Mouse (Mus musculus) erythroblast, embryonic 14.5 days (primary cell): ENCODE measurements at regions not wholly inside any gene's neighbourhood (a gene's known extent, or its start where the extent isn't known, plus 50 kb on each side); places are given as distances from the start of the nearest gene placed in this dataset.

Experiments used
- H3K27me3 ChIP-seq: 2 replicates; pipeline ENCODE4 v1.6.1; 2012; ENCODE audit warnings: inconsistent platforms; ENCODE audit not compliant: control insufficient read depth
- H3K36me3 ChIP-seq: 2 replicates; pipeline ENCODE4 v1.6.1; 2012; ENCODE audit warnings: mild to moderate bottlenecking, inconsistent platforms; ENCODE audit not compliant: control insufficient read depth
- H3K4me1 ChIP-seq: 2 replicates; pipeline ENCODE4 v1.6.1; 2012; ENCODE audit warnings: inconsistent platforms; ENCODE audit not compliant: control insufficient read depth
- H3K4me3 ChIP-seq: replicated peaks from 2 replicates; pipeline ENCODE3; 2012; ENCODE audit warnings: moderate library complexity, mild to moderate bottlenecking, inconsistent platforms
- H3K9me3 ChIP-seq: 2 replicates; pipeline ENCODE4 v1.6.1; 2012; ENCODE audit warnings: low read length, inconsistent platforms, mixed read lengths; ENCODE audit not compliant: control insufficient read depth
- GATA1 ChIP-seq: IDR thresholded peaks from 2 replicates; pipeline ENCODE4 v1.6.1; 2012; ENCODE audit warnings: low read length, inconsistent platforms, mixed read lengths
- TAL1 ChIP-seq: IDR thresholded peaks from 3 replicates; pipeline ENCODE4 v1.6.1; 2012; ENCODE audit warnings: low read length, inconsistent platforms, mixed read lengths

GRCm38 (mm10) chr15:62218346-62219080 lies 1295.7 kb upstream of the A1bg start:
- H3K36me3 ChIP-seq: peaks cover 25% of the 10 kb centered on the region

GRCm38 (mm10) chr15:62216688-62217477 lies 1294.1 kb upstream of the A1bg start:
- Histone ChIP-seq H3K4me1 (peaks cover 87% of the 10 kb centered on the region), H3K27me3 (no peaks in the 10 kb centered on the region), H3K9me3 (peaks cover 17% of the 10 kb centered on the region), H3K36me3 (peaks cover 25% of the 10 kb centered on the region), H3K4me3 (no peak overlapping the region)
- TF ChIP-seq GATA1 (no peak), TAL1 (no peak)

More at GRCm38 (mm10) chr15:62218346-62219080, 1295.7 kb upstream of the A1bg start:
- peaks cover 90% of the 10 kb centered on the region for H3K4me1 ChIP-seq
- H3K4me3 ChIP-seq: no peak overlapping the region
- no peak for TF ChIP-seq GATA1
- TF ChIP-seq TAL1: no peak
- peaks cover 17% of the 10 kb centered on the region for H3K9me3 ChIP-seq
- H3K27me3 ChIP-seq: no peaks in the 10 kb centered on the region

DNA sequence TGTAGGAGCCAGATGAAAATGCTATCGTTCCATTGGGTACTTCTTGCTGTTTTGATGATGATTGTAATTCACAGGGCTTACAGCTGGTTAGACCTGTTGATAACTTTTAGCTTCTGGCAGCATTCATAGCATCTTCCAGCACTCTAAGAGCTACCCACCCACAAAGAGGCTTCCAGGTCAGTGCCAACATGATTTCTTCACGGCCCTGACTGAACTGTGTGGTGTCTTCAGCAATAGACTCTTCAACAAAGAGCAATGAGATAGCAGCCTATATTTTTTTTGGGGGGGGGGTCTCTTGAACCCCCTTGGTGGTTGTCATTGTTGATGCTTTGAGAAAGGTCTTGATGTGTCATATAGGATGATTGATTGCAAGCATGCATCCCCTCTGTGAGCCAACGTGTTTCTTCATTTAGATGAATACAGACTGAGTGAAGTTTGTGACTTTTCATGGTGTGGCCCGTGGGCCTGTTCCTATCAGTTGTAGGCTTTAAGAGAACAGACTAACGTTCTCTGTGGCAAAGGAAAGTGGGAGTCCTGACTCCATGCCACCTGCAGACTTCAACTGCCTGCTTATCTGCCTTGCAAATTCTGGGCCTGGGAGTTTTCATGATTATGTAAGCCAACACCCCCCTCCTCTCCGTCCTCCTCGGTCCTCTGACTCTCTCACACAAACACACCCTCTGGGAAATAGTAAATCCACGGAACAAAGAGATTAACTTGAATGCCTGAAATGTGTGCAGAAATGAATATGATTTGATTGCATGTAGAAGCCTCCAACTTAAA lies 1293.0 kb upstream of the A1bg start:
- Histone ChIP-seq H3K4me3 (no peak overlapping the region), H3K36me3 (peaks cover 25% of the 10 kb centered on the region), H3K9me3 (peaks cover 17% of the 10 kb centered on the region), H3K4me1 (peaks cover 80% of the 10 kb centered on the region), H3K27me3 (no peaks in the 10 kb centered on the region)
- no peak for TF ChIP-seq TAL1
- no peak for TF ChIP-seq GATA1

- Histone ChIP-seq H3K36me3 (peaks cover 22% of the 10 kb centered on the region), H3K4me3 (no peak overlapping the region), H3K9me3 (peaks cover 14% of the 10 kb centered on the region), H3K4me1 (peaks cover 77% of the 10 kb centered on the region), H3K27me3 (no peaks in the 10 kb centered on the region)
- TF ChIP-seq TAL1: no peak
- no peak for TF ChIP-seq GATA1
Measured at GRCm38 (mm10) chr15:62214300-62214699, 1291.5 kb upstream of the A1bg start.

DNA sequence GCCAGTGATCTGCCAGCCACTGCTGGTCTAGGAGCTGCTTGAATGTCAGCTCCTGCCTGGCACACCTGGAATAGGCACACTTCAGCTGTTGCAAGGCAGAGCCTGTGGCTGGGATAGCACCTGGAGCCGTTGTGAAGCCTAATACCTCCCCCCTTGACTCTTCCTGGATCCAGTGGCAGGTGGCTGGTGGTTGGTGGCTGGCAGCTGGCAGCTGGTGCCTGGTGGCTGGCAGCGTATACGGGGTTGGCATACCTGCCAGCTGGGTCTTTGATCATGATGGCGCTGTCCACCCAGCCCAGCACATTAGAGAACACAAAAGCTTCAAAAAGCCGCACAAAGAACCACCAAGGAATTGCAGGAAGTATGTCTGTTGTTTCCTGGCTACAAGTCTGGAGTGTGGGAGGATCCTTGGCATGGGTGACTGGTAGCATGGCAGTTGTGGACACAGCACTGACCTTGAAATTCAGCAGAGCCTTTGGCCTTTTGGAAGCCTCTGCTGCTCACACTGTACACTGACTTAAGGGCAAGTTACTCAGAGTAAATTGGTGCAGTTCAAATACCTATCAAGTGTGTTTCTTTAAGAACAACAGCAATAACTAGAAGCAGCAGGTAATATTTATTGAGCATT lies 1289.6 kb upstream of the A1bg start:
- TF ChIP-seq GATA1: no peak
- no peak for TF ChIP-seq TAL1
- H3K4me1 ChIP-seq: peaks cover 74% of the 10 kb centered on the region

DNA sequence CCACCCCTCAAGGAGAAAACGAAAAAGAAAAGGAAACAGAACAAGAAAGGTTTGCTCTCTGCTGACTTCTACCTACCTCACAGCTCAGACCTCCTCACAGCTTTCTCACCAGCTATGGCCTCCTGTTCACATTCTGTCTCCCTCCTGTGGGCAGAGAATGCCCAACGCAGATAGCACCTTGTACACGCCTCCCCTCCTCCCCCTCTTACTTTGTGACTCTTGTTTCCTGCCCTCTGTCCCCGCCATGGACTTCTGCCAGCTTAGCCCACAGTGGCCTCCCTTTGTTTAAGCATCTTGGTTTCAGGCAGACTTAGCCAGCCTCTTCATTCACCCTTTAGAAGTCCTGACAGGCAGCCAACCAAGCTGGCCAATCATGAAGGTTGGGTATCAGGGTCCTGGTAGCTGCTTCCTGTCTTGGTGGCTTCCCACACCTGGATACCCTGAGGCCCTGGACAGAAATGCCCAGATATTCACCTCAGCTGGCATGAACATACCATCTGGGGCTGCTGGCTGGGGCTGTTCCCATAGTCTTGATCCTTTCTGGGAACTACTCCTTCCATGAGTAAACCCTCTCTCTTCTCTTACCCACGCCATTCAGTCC lies 1287.2 kb upstream of the A1bg start:
- no peak for TF ChIP-seq TAL1
- Histone ChIP-seq H3K36me3 (peaks cover 19% of the 10 kb centered on the region), H3K4me3 (no peak overlapping the region), H3K27me3 (no peaks in the 10 kb centered on the region), H3K9me3 (no peaks in the 10 kb centered on the region), H3K4me1 (peaks cover 64% of the 10 kb centered on the region)

More for the DNA sequence above, 1289.6 kb upstream of the A1bg start:
- no peak overlapping the region for H3K4me3 ChIP-seq
- H3K9me3 ChIP-seq: no peaks in the 10 kb centered on the region
- no peaks in the 10 kb centered on the region for H3K27me3 ChIP-seq
- H3K36me3 ChIP-seq: peaks cover 18% of the 10 kb centered on the region

GRCm38 (mm10) chr15:62209296-62209695 lies 1286.5 kb upstream of the A1bg start:
- H3K27me3 ChIP-seq: no peaks in the 10 kb centered on the region
- no peak overlapping the region for H3K4me3 ChIP-seq
- peaks cover 19% of the 10 kb centered on the region for H3K36me3 ChIP-seq
- TF ChIP-seq GATA1: no peak
- TF ChIP-seq TAL1: no peak
- no peaks in the 10 kb centered on the region for H3K9me3 ChIP-seq
- peaks cover 60% of the 10 kb centered on the region for H3K4me1 ChIP-seq

DNA sequence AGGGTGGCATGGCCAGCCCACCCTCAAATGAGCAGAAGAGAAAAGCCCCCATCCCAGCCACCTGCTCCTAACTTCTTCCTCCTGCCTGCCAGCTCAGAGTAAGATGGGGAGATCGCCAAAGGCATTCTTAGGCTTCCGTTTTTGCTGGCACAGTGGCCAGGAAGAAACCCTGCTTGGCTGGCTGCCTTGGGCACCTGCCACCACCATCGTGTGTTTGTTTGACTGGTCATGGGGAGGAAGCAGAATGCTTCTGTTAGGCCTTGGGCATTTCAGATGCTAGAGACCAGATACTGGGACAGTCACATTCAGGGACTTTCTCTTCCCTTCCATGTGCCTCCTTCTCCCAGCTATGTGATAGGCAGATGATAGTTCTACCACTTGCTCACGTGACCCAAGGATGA lies 1283.7 kb upstream of the A1bg start:
- Histone ChIP-seq H3K27me3 (no peaks in the 10 kb centered on the region), H3K9me3 (peaks cover 4% of the 10 kb centered on the region), H3K4me3 (no peak overlapping the region), H3K4me1 (peaks cover 41% of the 10 kb centered on the region), H3K36me3 (peaks cover 28% of the 10 kb centered on the region)
- TF ChIP-seq GATA1 (no peak), TAL1 (no peak)
